Mouse (Mus musculus): ENCODE results near the gene Mylk. TPM values are rescaled to one million over a fixed set of nuclear protein-coding genes. Genes with fewer than 3 reads are reported as not detected.

The Mylk gene
- polyA plus RNA-seq, 1 experiment from 2014 or later: 6.9 TPM

DNA sequence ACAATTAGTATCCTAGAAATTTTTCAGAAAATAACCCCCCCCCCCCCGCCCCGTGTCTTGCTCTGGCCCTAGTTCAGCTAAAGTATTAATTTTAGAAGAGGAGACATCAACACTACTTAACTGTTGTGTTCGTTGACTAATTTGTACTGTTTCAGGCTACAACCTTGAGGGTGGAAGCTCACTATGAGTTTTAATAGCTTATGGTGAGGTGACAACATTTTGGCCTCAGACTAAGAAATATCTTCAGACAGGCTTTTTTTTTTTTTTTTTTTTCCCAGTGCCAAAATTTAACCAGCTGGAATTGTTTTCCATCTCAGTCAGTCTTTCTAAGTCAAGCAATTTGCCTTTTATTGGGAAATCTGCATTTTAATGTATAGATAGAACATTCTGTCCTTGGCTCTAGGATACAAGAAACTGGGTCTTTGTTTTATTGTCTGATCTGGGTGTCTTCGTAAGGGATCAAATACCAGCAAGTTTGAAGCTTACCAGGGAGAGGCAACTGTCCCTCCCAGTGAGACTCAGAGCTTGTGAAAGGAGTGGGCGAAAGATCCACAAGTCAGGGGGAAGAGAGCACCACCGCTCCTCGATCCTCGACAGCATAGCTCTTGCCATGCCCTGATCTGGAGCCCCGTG is 19.1 kb downstream of the Mylk start:
- no peaks in the 10 kb centered on the region for H3K4me1 ChIP-seq (ENCODE audit: control insufficient read depth, low read depth, low read length)
- no peaks in the 10 kb centered on the region for H3K27me3 ChIP-seq (ENCODE audit: control insufficient read depth, insufficient read depth, low read depth, low read length)
- H3K27ac ChIP-seq (ENCODE audit: low read length): no peak overlapping the region
- H3K4me3 ChIP-seq (ENCODE audit: low read depth, low read length): no peak overlapping the region
- 66% methylated on average over 9 of the region's 9 CpGs for WGBS (ENCODE audit: insufficient replicate concordance)
- no peaks in the 10 kb centered on the region for H3K9me3 ChIP-seq (replicated peaks; ENCODE audit: control insufficient read depth, low read length)
- H3K4me2 ChIP-seq (ENCODE audit: low read depth, low read length): no peak overlapping the region
- no peaks in the 10 kb centered on the region for H3K36me3 ChIP-seq (ENCODE audit: control insufficient read depth, insufficient read depth)
- no peak for ATAC-seq (ENCODE audit: low read depth)
- H3K9ac ChIP-seq (ENCODE audit: low read depth, low read length): no peak overlapping the region

DNA sequence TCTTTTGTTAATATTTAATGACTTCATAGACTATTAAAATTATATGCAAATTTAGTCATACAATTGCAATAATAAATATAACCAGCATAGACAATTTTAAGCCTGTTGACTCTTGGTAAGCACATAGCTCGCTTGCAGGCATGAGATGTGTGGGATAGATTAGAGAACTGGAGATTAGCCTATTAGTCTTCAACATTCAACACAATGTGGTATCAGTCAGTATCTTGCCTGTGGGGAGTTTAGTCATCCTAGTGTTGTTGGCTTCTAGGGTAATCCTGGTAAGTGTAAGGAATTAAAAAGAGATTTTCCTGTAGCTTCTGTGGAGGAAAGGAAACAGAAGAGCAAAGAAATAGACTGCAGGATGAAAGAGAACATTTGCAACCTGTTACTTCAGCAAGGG is 20.7 kb downstream of the Mylk start:
- H3K9ac ChIP-seq (ENCODE audit: low read depth, low read length): no peak overlapping the region
- 46% methylated on average over 1 of the region's 1 CpGs for WGBS (ENCODE audit: insufficient replicate concordance)
- ATAC-seq (ENCODE audit: low read depth): no peak
- H3K36me3 ChIP-seq (ENCODE audit: control insufficient read depth, insufficient read depth): no peaks in the 10 kb centered on the region
- no peaks in the 10 kb centered on the region for H3K9me3 ChIP-seq (replicated peaks; ENCODE audit: control insufficient read depth, low read length)
- no peak overlapping the region for H3K27ac ChIP-seq (ENCODE audit: low read length)
- H3K4me2 ChIP-seq (ENCODE audit: low read depth, low read length): no peak overlapping the region
- no peaks in the 10 kb centered on the region for H3K4me1 ChIP-seq (ENCODE audit: control insufficient read depth, low read depth, low read length)
- no peak overlapping the region for H3K4me3 ChIP-seq (ENCODE audit: low read depth, low read length)
- no peaks in the 10 kb centered on the region for H3K27me3 ChIP-seq (ENCODE audit: control insufficient read depth, insufficient read depth, low read depth, low read length)

DNA sequence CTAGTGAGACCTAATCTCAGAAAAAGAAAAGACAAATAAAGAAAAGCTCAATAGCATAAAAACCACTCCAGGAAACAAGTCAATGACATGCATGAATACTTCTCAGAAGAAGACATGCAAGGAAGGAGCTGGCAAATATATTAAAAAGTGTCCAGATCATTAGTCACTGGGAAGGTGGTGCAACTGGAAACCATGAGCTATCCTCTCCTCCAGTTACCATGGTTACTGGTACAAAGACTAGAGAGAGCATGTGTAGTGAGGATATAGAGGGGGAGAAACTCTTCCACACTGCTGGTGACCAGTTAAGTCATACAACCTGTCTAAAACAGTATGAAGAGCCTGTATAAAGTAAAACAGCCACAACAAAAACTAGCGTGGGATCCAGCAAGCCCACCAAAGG is 21.2 kb downstream of the Mylk start:
- Histone ChIP-seq H3K36me3 (ENCODE audit: control insufficient read depth, insufficient read depth) (no peaks in the 10 kb centered on the region), H3K4me1 (ENCODE audit: control insufficient read depth, low read depth, low read length) (no peaks in the 10 kb centered on the region), H3K27ac (ENCODE audit: low read length) (no peak overlapping the region), H3K4me2 (ENCODE audit: low read depth, low read length) (no peak overlapping the region), H3K9ac (ENCODE audit: low read depth, low read length) (no peak overlapping the region), H3K4me3 (ENCODE audit: low read depth, low read length) (no peak overlapping the region), H3K27me3 (ENCODE audit: control insufficient read depth, insufficient read depth, low read depth, low read length) (no peaks in the 10 kb centered on the region), H3K9me3 (replicated peaks; ENCODE audit: control insufficient read depth, low read length) (no peaks in the 10 kb centered on the region)
- no peak for ATAC-seq (ENCODE audit: low read depth)
- WGBS (ENCODE audit: insufficient replicate concordance): 80% methylated on average over 1 of the region's 1 CpGs

DNA sequence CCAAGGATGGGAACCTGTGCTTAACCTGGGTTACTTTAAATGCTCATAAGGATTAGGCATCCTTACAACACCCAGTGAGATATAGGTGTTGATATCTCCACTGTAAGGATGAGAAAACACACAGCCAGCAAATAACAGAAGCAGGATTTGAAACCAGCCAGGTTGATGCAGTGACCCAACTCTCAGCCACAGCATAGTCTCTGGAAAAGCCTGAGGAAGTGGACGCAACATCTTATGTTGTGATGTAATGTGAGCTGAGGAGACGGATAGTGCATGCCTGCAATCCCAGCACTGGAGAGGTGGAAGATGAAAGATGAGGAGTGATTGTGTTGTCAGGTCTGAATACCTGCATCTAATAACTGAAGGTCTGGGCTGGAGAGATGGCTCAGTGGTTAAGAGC is 22.4 kb downstream of the Mylk start:
- no peak for ATAC-seq (ENCODE audit: low read depth)
- Histone ChIP-seq H3K27ac (ENCODE audit: low read length) (no peak overlapping the region), H3K4me3 (ENCODE audit: low read depth, low read length) (no peak overlapping the region), H3K27me3 (ENCODE audit: control insufficient read depth, insufficient read depth, low read depth, low read length) (no peaks in the 10 kb centered on the region), H3K4me1 (ENCODE audit: control insufficient read depth, low read depth, low read length) (no peaks in the 10 kb centered on the region), H3K9me3 (replicated peaks; ENCODE audit: control insufficient read depth, low read length) (no peaks in the 10 kb centered on the region), H3K36me3 (ENCODE audit: control insufficient read depth, insufficient read depth) (no peaks in the 10 kb centered on the region), H3K4me2 (ENCODE audit: low read depth, low read length) (no peak overlapping the region), H3K9ac (ENCODE audit: low read depth, low read length) (no peak overlapping the region)
- WGBS (ENCODE audit: insufficient replicate concordance): 56% methylated on average over 2 of the region's 2 CpGs

DNA sequence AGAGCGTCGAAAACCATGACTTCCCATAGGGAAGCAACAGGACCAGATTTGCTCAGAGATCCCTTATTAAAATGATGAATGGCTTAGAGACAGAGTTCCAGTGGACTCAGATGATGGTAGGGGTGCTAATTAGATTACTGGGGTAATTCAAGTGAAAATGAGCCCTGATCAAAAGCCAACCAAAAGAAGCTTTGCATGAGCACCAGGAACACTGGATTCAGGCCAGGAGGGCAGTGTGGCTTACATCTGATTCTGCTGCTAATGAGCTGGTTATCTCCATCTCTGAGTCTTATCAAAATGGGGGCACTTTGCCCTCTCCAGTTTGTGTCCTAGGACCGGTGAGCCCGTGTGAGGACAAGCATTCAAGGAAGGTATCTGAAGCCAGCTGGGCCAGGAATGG is 23.4 kb downstream of the Mylk start:
- H3K4me3 ChIP-seq (ENCODE audit: low read depth, low read length): no peak overlapping the region
- H3K4me1 ChIP-seq (ENCODE audit: control insufficient read depth, low read depth, low read length): no peaks in the 10 kb centered on the region
- no peaks in the 10 kb centered on the region for H3K9me3 ChIP-seq (replicated peaks; ENCODE audit: control insufficient read depth, low read length)
- ATAC-seq (ENCODE audit: low read depth): no peak
- no peaks in the 10 kb centered on the region for H3K36me3 ChIP-seq (ENCODE audit: control insufficient read depth, insufficient read depth)
- no peaks in the 10 kb centered on the region for H3K27me3 ChIP-seq (ENCODE audit: control insufficient read depth, insufficient read depth, low read depth, low read length)
- no peak overlapping the region for H3K27ac ChIP-seq (ENCODE audit: low read length)
- H3K9ac ChIP-seq (ENCODE audit: low read depth, low read length): no peak overlapping the region
- H3K4me2 ChIP-seq (ENCODE audit: low read depth, low read length): no peak overlapping the region
- whole genome bisulfite sequencing (ENCODE audit: insufficient replicate concordance): 60% methylated on average over 4 of the region's 4 CpGs

DNA sequence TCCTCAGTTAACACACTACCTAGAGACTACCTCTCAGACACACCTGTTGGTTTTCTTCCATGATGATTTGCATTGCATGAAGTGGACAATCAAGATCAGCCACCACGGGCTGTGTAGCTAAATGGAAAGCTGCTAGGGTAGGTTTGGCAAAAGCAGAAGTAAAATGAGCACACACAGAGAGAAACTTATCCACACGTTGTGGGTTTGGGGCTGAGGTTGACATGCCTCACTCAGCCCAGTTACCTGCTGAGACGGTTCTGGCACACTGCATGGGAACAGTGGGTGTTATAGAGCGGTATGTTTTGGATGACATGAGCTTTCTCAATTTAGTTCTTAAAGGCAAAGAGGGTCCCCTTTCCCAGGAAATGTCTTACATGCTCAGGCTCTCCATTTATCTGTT is 25.1 kb downstream of the Mylk start:
- Histone ChIP-seq H3K9me3 (replicated peaks; ENCODE audit: control insufficient read depth, low read length) (no peaks in the 10 kb centered on the region), H3K4me2 (ENCODE audit: low read depth, low read length) (no peak overlapping the region), H3K4me1 (ENCODE audit: control insufficient read depth, low read depth, low read length) (no peaks in the 10 kb centered on the region), H3K36me3 (ENCODE audit: control insufficient read depth, insufficient read depth) (no peaks in the 10 kb centered on the region), H3K27ac (ENCODE audit: low read length) (no peak overlapping the region), H3K27me3 (ENCODE audit: control insufficient read depth, insufficient read depth, low read depth, low read length) (no peaks in the 10 kb centered on the region), H3K9ac (ENCODE audit: low read depth, low read length) (no peak overlapping the region), H3K4me3 (ENCODE audit: low read depth, low read length) (no peak overlapping the region)
- no peak for ATAC-seq (ENCODE audit: low read depth)
- 35% methylated on average over 4 of the region's 4 CpGs for WGBS (ENCODE audit: insufficient replicate concordance)

DNA sequence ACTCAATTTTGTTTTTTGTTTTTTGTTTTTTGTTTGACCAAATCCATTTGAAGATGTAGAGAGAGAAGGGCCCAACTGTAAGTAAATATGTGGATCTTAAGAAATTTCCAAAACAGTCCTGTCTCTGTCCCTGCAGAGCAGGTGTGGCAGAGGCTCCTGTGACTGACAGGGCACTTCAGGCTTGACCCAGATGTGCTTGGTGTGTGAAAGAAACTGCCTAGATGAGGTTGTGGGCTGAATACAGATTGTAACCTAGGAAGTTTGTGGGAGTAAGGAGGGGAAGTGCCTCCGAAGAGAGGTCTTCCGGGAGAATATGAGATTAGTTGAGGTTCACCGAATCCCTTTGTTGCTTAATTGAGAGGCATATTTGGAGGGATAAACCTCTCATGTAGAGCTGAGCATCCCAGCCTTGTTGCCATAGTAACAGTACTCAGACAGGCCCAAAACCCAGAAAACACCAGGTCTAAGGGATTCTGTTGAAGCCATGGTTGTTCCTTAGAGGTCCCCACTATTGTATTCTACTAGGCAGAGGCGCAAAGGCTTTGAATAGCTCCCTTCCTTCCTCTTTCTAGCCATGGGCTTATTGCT is 27.5 kb downstream of the Mylk start:
- H3K9me3 ChIP-seq (replicated peaks; ENCODE audit: control insufficient read depth, low read length): no peaks in the 10 kb centered on the region
- no peaks in the 10 kb centered on the region for H3K36me3 ChIP-seq (ENCODE audit: control insufficient read depth, insufficient read depth)
- 25% methylated on average over 4 of the region's 4 CpGs for WGBS (ENCODE audit: insufficient replicate concordance)
- H3K27me3 ChIP-seq (ENCODE audit: control insufficient read depth, insufficient read depth, low read depth, low read length): no peaks in the 10 kb centered on the region
- no peak overlapping the region for H3K27ac ChIP-seq (ENCODE audit: low read length)
- no peaks in the 10 kb centered on the region for H3K4me1 ChIP-seq (ENCODE audit: control insufficient read depth, low read depth, low read length)
- no peak overlapping the region for H3K9ac ChIP-seq (ENCODE audit: low read depth, low read length)
- ATAC-seq (ENCODE audit: low read depth): no peak
- H3K4me3 ChIP-seq (ENCODE audit: low read depth, low read length): no peak overlapping the region
- no peak overlapping the region for H3K4me2 ChIP-seq (ENCODE audit: low read depth, low read length)

DNA sequence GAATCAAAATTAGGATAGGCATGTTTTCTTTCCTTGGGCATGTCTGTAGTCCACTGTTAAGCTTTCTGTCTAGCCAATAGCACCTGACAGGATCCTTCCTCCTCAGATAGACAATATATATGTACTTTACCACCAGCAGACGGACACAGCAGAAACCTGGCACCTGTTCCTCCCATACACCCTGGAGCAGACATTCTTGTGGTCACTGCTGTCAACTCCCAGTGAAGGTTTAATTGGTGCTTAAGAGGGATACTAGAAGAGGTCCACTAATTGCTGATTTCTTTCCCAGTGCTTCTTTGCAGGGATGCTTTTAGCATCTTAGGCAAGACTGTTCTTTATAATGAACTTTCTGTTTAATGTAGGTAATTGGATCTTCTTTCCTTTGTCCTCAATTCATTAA is 37.4 kb downstream of the Mylk start:
- Histone ChIP-seq H3K36me3 (ENCODE audit: control insufficient read depth, insufficient read depth) (no peaks in the 10 kb centered on the region), H3K27me3 (ENCODE audit: control insufficient read depth, insufficient read depth, low read depth, low read length) (no peaks in the 10 kb centered on the region), H3K9me3 (replicated peaks; ENCODE audit: control insufficient read depth, low read length) (no peaks in the 10 kb centered on the region), H3K4me1 (ENCODE audit: control insufficient read depth, low read depth, low read length) (no peaks in the 10 kb centered on the region), H3K27ac (ENCODE audit: low read length) (no peak overlapping the region), H3K9ac (ENCODE audit: low read depth, low read length) (no peak overlapping the region), H3K4me2 (ENCODE audit: low read depth, low read length) (no peak overlapping the region), H3K4me3 (ENCODE audit: low read depth, low read length) (no peak overlapping the region)
- no peak for ATAC-seq (ENCODE audit: low read depth)
- WGBS (ENCODE audit: insufficient replicate concordance): 60% methylated on average over 1 of the region's 1 CpGs

DNA sequence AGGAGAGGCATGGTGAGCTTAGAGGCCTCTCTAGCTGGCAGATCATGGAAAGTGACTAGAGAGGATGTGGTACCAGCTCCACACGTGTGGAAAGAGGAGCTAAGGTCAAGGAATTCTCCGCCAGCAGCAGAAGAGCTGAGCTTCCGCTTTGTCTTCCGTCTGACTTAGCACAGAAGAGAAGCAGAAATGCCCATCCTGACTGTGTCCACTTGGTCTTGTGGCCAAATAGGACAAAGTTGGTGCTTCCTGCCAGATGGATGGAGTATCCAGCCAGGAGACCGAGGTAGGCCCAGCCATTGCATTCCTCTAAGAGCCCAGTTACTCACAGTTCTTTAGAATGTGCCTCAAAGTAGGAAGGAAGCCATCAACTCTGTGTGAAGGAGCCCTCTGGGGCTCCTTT is 38.5 kb downstream of the Mylk start:
- H3K27me3 ChIP-seq (ENCODE audit: control insufficient read depth, insufficient read depth, low read depth, low read length): no peaks in the 10 kb centered on the region
- no peak overlapping the region for H3K4me2 ChIP-seq (ENCODE audit: low read depth, low read length)
- WGBS (ENCODE audit: insufficient replicate concordance): 62% methylated on average over 5 of the region's 5 CpGs
- no peaks in the 10 kb centered on the region for H3K9me3 ChIP-seq (replicated peaks; ENCODE audit: control insufficient read depth, low read length)
- no peak overlapping the region for H3K4me3 ChIP-seq (ENCODE audit: low read depth, low read length)
- no peaks in the 10 kb centered on the region for H3K36me3 ChIP-seq (ENCODE audit: control insufficient read depth, insufficient read depth)
- no peak overlapping the region for H3K9ac ChIP-seq (ENCODE audit: low read depth, low read length)
- H3K4me1 ChIP-seq (ENCODE audit: control insufficient read depth, low read depth, low read length): no peaks in the 10 kb centered on the region
- H3K27ac ChIP-seq (ENCODE audit: low read length): no peak overlapping the region
- no peak for ATAC-seq (ENCODE audit: low read depth)
